Mouse (Mus musculus) heart, adult 8-10 months (tissue): Measurements from ENCODE around the gene Gm20388. TPM values are rescaled to one million over a fixed set of nuclear protein-coding genes. Genes with fewer than 3 reads are reported as not detected.

ENCODE experiments used
- DNase-seq: peaks from one replicate; pipeline ENCODE4 v3.0.0; 2022; ENCODE audit warnings: low spot score
- total RNA-seq, 4 experiments: library from RNA; stranded (reverse); gene quantifications; 2 replicates each; pipeline ENCODE4 v1.2.4; 2022

The Gm20388 gene
- total RNA-seq, 4 experiments from 2014 or later, result 4.2 to 6.7 TPM; not detected in 2

GRCm38 (mm10) chr8:121978670-121979069, 2068.0 kb downstream of the Gm20388 start:
- DNase-seq, result no peak

GRCm38 (mm10) chr8:121980792-121981519, 2070.3 kb downstream of the Gm20388 start:
- no peak for DNase-seq

DNA sequence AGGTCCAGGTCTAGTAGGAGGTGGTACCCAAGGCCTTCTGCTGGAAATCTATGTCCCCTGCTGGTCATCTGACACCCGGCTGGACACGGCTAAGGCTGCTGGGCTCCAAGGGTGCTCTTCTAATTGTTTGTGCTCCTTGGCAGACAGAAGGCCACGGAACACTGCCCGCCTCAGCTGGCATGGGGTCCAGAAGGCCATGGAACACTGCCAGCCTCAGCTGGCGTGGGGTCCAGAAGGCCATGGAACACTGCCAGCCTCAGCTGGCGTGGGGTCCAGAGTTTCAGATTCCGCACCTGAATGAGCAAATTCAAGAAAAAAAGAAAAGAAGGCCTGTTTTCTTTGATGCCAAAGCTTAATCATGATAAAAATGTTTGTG, 2070.9 kb downstream of the Gm20388 start:
- DNase-seq, result no peak

DNA sequence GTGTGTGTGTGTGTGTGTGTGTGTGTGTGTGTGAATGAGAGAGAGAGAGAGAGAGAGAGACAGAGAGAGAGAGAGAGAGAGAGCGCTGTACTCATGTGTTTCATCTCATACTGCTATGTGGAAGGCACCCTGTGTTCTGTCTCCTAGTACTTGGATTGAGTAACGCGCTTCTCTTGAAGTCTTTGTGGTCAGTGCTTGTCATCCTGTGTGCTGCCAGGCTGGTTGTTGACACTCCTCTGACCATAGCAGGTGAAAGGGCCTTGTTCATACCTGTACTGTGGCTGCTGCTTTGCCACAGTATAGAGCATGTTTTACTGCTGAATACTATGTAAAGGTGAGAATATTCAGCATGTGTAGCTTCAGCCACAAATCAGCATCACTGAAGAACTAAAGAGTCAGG, 2075.0 kb downstream of the Gm20388 start:
- DNase-seq, result no peak

DNA sequence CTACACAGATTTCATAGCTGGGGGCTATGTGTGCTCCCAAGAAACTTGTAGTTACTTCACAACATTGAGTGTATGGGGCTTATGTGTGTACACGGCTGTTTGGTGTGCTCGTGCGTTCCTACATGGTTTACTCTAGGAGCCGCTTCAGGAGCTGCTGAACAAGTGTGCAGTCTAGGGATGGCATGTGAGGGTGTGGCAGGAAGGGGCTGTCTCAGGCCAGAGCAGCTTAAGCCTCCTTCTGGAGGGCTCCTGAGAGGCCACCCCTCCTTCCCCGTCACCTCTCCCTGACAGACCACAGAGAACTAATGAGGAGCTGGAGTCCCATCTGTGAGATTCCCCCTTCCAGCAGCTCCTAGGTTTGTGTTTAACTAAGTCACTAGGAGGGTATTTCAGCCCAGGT, 2077.3 kb downstream of the Gm20388 start:
- no peak for DNase-seq

DNA sequence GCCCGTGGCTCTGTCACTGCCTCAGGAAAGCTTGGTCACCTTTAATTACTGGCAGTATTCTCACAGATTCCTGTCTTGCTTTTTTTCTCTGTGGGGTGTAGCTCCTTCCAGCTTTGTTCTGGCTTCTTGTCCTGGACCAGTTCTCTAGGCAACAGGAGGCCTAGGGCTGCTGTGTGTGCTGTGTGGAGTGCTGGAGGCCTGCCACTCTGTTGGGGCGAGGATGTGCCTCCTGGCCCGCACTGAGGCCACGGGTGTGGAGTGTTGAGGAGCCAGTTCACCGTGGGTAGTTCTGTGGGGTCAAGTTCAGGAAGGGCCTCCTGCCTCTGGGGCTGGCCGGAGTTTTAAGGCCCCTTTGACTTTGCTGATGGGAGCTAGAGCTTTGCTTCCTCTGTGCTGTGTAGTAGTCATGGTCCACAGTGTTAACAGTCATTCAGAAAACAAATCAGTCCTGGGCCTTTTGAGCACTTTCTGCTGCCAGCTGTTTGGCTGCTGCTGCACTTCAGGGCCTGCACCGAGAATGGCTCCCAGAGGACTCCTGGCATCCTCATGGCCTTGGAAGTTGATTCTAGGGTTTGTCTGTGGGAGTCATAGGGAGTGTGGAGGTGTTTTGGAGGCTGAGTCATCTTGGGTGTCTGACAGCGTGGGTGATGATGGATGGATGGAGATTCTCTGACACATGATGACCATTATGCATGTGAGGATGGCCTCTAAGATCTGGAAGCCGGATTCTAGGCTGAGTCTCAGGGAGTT, 2080.0 kb downstream of the Gm20388 start:
- no peak for DNase-seq

- no peak for DNase-seq
Observed at GRCm38 (mm10) chr8:121991611-121992010, 2081.0 kb downstream of the Gm20388 start.

- DNase-seq, result no peak
Observed at GRCm38 (mm10) chr8:121992911-121993310, 2082.3 kb downstream of the Gm20388 start.

DNA sequence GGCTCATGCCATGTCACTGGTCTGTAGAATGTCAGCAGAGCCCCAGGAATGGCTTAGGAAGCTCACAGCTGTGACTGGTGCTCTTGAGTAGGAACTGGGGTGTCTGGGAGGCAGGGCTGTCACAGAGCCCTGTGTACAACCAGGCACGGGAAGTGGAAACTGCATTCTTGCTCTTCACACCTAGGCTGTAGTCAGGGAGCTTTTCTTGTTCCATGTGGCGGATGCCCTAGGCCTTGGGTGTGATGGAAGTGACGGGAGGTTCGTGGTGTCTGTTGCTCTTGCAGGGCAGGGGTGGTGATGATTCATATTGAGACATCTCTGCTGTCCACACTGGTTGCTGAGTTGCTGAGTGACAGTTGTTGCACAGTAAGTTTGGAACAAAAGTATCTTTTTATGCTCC, 2084.5 kb downstream of the Gm20388 start:
- DNase-seq, result no peak

- no peak for DNase-seq
Observed at GRCm38 (mm10) chr8:121995895-121996294, 2085.3 kb downstream of the Gm20388 start.

DNA sequence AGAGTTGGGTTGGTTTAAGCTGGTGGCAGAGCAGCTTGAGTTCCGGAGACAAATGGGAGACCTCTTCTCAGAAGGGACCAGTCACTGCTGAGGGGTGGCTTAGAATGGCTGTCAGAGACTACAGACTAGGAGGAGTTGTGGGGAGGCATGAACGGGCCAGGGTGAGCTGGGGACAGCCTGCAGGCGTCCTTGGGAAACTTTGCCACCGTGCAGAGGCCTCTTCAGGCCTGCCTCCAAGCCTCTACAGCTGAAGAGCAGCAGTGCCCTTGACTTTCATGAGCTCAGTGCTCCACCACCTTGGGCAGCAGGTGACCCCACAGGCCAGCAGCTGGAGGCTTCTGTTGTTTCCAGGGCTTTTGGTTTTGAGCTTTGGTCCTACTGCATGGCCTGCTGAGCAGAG, 2088.0 kb downstream of the Gm20388 start:
- DNase-seq, result no peak

- no peak for DNase-seq
Observed at GRCm38 (mm10) chr8:121999211-121999610, 2088.6 kb downstream of the Gm20388 start.

GRCm38 (mm10) chr8:122001339-122002115, 2090.9 kb downstream of the Gm20388 start:
- DNase-seq, result no peak

DNA sequence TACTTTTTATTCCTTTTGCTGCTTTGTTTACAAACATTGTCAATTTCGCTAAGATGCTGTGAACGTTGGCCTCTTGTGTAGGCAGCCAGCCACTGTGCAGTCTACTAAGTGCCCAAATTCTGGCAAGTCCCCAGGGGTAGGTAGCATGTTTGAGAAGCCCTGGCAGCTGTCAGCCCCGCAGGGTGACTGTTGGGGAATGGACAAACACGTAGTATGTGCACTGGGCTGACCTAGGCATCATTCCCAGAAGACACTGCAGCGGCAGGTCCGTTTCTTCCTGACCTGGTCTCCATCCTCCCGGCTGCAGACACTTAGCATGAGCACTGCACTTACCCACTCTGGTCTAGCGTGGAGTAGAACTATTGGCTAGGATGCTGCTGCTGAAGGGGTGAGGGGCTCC, 2093.0 kb downstream of the Gm20388 start:
- peak; percentile 40 for DNase-seq

DNA sequence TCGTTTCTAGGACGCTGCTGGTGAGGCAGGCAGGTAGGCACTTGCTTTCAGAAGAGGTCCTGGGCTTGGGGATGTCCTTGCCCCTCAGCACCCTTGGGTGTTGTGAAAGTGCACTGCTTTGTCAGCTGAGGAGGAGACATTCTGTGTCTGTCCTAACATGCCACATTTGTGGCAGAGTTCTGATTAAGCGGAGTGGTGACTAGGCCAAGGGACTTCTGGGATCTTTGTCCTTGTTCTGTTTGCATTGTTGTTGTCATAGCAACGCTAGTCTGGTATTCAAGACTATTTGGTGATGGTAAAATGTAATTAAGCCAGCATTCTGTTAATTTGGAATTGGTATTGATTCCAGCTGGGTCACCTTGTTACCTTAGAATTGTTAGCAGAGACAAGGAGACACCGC, 2093.5 kb downstream of the Gm20388 start:
- DNase-seq, result no peak

DNA sequence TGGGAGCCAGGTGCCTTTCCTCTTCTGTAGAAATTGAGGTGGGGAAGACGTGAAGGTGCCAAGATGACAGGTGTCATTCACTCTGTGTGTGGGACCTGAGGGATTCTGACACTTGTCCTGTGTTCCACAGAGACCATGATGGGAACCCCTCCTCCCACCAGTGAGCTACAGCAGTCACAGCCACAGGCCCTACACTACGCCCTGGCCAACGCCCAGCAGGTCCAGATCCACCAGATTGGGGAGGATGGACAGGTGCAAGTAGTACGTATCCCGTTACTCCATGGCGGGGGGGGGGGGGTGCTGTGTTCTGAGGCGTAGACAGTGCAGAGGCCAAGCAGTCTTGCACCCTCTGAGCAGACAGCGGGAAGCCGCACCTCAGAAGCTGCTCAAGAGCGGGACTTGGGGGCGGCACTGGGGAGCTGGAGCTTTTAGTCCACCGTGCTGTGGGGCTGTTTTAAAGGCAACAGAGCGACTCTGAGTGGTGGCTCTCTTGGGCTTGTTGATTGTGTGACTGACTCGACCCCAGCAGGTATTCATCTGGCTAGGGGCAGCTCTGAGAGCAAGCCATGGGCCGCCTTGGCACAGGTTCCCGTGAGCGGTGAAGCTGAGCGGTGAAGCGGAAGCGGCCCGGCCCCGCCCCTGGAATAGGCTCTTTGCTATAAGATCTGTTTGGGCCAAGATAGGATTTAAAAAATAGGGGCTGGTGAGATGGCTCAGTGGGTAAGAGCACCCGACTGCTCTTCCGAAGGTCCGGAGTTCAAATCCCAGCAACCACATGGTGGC, 2095.0 kb downstream of the Gm20388 start:
- no peak for DNase-seq

GRCm38 (mm10) chr8:122006688-122007484, 2096.2 kb downstream of the Gm20388 start:
- no peak for DNase-seq

DNA sequence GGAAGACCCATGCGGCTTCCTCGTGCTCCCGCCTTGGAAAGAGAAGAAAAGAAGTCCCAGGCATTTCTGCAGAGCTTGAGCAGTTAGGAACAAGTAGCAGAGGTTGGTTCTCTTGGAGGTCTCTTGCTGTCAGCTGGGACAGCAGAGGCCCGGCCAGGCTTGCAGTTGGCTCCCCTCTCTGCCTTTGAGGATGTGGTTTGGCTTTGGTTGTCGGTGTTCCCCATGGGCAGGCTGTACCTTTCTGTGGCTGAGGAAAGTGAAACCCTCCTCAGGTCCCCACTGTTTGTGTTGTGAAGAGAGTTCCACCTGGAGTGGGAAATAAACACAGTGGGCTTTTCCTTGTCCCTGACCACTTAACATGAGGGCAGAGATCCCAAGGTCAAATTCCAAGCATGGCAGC, 2097.8 kb downstream of the Gm20388 start:
- DNase-seq, result no peak

GRCm38 (mm10) chr8:122010638-122011037, 2100.0 kb downstream of the Gm20388 start:
- no peak for DNase-seq

DNA sequence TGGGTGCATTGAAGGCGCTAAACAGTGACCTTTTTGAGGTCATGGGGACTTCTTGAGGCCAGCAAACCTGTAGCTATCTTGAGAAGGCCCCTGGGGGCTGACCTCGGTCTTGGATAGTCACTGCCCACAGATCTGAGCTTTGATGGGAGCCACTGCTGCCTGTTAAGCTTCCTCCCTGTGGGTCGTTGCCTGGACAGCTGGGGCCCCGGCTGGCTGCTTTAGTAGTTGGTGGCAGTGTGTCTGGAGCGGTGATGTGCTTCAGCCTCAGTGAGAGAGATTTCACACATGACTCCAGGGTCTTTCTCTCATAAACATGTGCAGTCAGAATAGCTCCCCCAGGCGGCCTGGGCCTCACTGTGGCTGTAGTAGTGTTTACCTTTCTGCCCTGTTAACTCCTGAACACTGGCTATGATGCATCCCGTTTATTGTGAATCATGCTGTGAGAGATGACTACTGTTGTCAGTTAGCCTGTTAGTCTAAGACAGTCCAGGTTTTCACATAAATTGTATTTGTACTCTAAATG, 2100.5 kb downstream of the Gm20388 start:
- DNase-seq, result no peak

DNA sequence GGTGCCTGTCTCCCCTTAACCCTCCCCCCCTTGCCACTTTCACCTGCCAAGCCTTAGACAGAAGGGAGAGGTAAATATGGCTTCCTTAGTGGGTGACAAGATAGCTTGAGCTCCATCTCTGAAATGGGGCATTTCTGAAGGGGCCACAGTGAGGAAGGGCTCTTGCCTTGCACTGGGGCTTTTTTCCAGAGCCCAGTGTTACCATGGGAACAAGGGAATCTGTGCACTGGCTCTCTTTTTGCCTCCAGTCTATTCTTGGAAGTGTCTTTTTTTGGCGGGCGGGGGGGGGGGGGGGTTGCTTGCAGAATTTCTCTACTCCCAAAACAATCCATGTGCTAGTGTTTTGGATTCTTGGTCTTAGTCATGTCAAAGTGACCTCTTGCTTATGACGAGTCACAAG, 2104.0 kb downstream of the Gm20388 start:
- no peak for DNase-seq
